Mouse (Mus musculus): ENCODE measurements at regions not wholly inside any gene's neighbourhood (a gene's known extent, or its start where the extent isn't known, plus 50 kb on each side); places are given as distances from the start of the nearest gene placed in this dataset.

GRCm38 (mm10) chr17:59421489-59421888 lies 408.3 kb upstream of the Nudt12 start:
- TF ChIP-seq CTCF (IDR thresholded peaks at IDR 0.05; ENCODE audit: borderline replicate concordance, extremely low read depth, insufficient read depth, insufficient read length) (no peak), POLR2A (IDR thresholded peaks at IDR 0.05; ENCODE audit: borderline replicate concordance, extremely low read depth, insufficient read depth, insufficient read length, poor library complexity, severe bottlenecking) (no peak)

Measured in brain, embryonic 14.5 days (tissue).